Mouse (Mus musculus) lung, postnatal 0 days (tissue): ENCODE data around the gene Abcc12.

Source experiments
- CTCF ChIP-seq: IDR thresholded peaks from 2 replicates; pipeline ENCODE4 v1.5.1; 2016; ENCODE audit warnings: antibody characterized with exemption, mild to moderate bottlenecking
- EP300 ChIP-seq: IDR thresholded peaks from 2 replicates; pipeline ENCODE4 v1.6.1; 2016; ENCODE audit warnings: antibody characterized with exemption, mild to moderate bottlenecking, control low read depth

GRCm38 (mm10) chr8:86484244-86484643, 96.2 kb downstream of the Abcc12 start:
- TF ChIP-seq CTCF (no peak), EP300 (no peak)
